8 mouse cellular contexts compared by ENCODE assay signal in the genomic region with DNA sequence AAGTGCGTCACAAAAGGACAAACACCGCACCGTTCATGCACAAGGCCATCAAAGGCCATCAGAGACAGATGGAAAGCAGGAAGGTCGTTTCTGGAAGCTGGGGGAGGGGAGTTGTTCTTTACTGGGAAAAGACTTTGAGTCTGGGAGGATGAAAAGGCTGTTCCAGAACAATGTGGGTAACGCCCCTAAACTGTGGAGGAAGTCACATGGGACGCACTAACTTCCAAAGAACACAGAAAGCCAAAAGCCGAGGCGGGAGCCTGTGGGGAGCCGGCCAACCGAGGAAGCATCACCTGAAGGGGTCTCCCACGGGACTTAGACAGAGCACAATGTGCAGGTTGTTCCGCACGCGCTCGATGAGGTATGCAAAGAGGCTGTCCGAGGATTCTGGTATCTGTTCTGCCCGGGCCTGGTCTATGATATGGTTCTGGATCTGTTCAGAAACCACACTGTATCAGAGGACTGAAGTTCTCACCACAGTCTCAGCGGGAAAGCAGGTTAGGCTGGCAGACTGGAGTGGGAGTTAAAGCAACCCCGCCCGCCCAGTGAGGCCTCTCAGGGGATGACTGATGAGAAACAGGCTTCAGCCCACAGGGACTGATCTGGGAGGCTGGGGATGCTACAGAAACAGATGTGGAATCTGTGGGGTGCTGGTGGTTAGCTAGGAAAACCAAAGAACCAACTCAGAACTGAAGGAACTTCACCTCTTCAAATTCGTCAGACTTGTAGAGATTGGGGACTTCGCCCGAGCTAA. TPM values are rescaled to one million over a fixed set of nuclear protein-coding genes. Genes with fewer than 3 reads are reported as not detected.
DNase-seq lines count a peak whose midpoint lies in the region; ATAC-seq lines count a peak whose summit lies in the region.

No protein-coding gene starts in this region.

- no peak overlapping the region for H3K9ac ChIP-seq in stomach, embryonic 15.5 days

- peak overlapping the region; percentile 35 for H3K4me2 ChIP-seq in stomach, embryonic 15.5 days

- no peaks in the 10 kb centered on the region for H3K36me3 ChIP-seq in heart, embryonic 10.5 days
- no peaks in the 10 kb centered on the region for H3K36me3 ChIP-seq in stomach, embryonic 15.5 days

- H3K27me3 ChIP-seq in heart, embryonic 10.5 days (ENCODE audit: insufficient read depth, poor library complexity, severe bottlenecking) = no peaks in the 10 kb centered on the region; the same call in 1 of the 2 replicates
- no peaks in the 10 kb centered on the region for H3K27me3 ChIP-seq in stomach, embryonic 15.5 days (replicated peaks)

- H3K4me1 ChIP-seq in heart, embryonic 10.5 days = peaks cover 47% of the 10 kb centered on the region
- H3K4me1 ChIP-seq in stomach, embryonic 15.5 days = peaks cover 14% of the 10 kb centered on the region

- peak overlapping the region; percentile 87 for H3K27ac ChIP-seq in heart, embryonic 10.5 days
- H3K27ac ChIP-seq in stomach, embryonic 15.5 days = peak overlapping the region; percentile 23; the same call in 1 of the 2 replicates

- ATAC-seq in stomach, embryonic 15.5 days (ENCODE audit: insufficient read depth, low FRiP score, low read depth) = peak; percentile 54; the same call in 1 of the 2 replicates

- 34% methylated on average over 23 of the region's 23 CpGs for WGBS in heart, embryonic 10.5 days
- WGBS in stomach, embryonic 15.5 days = 54% methylated on average over 23 of the region's 23 CpGs

- peak overlapping the region; percentile 35 for H3K4me3 ChIP-seq in heart, embryonic 10.5 days
- H3K4me3 ChIP-seq in stomach, embryonic 15.5 days (replicated peaks) = no peak overlapping the region

- peak; percentile 23 for DNase-seq in right cerebral cortex, adult 18-20 months
- no peak for DNase-seq in right cerebral cortex, postnatal 10 days (ENCODE audit: low spot score in 2 of 2)
- peak; percentile 83 for DNase-seq in heart, embryonic 10.5 days (ENCODE audit: low spot score)
- DNase-seq in kidney, postnatal 4 days = peak; percentile 32 to 48
- DNase-seq in thymus, postnatal 36 days = no peak
- DNase-seq in layer of hippocampus, adult 11-12 months (ENCODE audit: low spot score) = no peak
- DNase-seq in cerebellum, postnatal 25 days = no peak

- no peaks in the 10 kb centered on the region for H3K9me3 ChIP-seq in heart, embryonic 10.5 days
- no peaks in the 10 kb centered on the region for H3K9me3 ChIP-seq in stomach, embryonic 15.5 days

RNA-seq across cellular contexts. Expression of gene Kdm6b, which starts 38.8 kb away (rescaled TPM):
- 20.9 and 26.9 TPM in 2 replicates for polyA plus RNA-seq in heart, embryonic 10.5 days (2016; fragmentation: Nextera tagmentation; extraction: Ambion mirVana)
- polyA plus RNA-seq in stomach, embryonic 15.5 days (2015; fragmentation: Nextera tagmentation; extraction: Ambion mirVana) = 25.4 and 26.5 TPM in 2 replicates

RNA-seq across cellular contexts. Expression of gene Tmem88, which starts 54.3 kb away (rescaled TPM):
- polyA plus RNA-seq in heart, embryonic 10.5 days (2016; fragmentation: Nextera tagmentation; extraction: Ambion mirVana) = 38.9 and 52.5 TPM in 2 replicates
- polyA plus RNA-seq in stomach, embryonic 15.5 days (2015; fragmentation: Nextera tagmentation; extraction: Ambion mirVana) = 26.7 and 29.4 TPM in 2 replicates

RNA-seq across cellular contexts. Expression of gene Cyb5d1, which starts 56.9 kb away (rescaled TPM):
- polyA plus RNA-seq in heart, embryonic 10.5 days (2016; fragmentation: Nextera tagmentation; extraction: Ambion mirVana) = 27.4 and 31.8 TPM in 2 replicates
- polyA plus RNA-seq in stomach, embryonic 15.5 days (2015; fragmentation: Nextera tagmentation; extraction: Ambion mirVana) = 24.9 and 25.3 TPM in 2 replicates

RNA-seq across cellular contexts. Expression of gene Naa38, which starts 57.0 kb away (rescaled TPM):
- 158 and 165 TPM in 2 replicates for polyA plus RNA-seq in heart, embryonic 10.5 days (2016; fragmentation: Nextera tagmentation; extraction: Ambion mirVana)
- polyA plus RNA-seq in stomach, embryonic 15.5 days (2015; fragmentation: Nextera tagmentation; extraction: Ambion mirVana) = 154 and 179 TPM in 2 replicates

Comparison
In these comparisons a context has a peak if more than half of its experiments do, and no peak if none do; other contexts are left out.
1. DNase-seq: peak in right cerebral cortex, adult 18-20 months (single experiment), heart, embryonic 10.5 days (single experiment) and kidney, postnatal 4 days (2 of 2); none in right cerebral cortex, postnatal 10 days (0 of 2), thymus, postnatal 36 days (0 of 2), layer of hippocampus, adult 11-12 months (single experiment) and cerebellum, postnatal 25 days (0 of 2).